Mouse (Mus musculus): ENCODE results near the gene Hacd4. TPM values are rescaled to one million over a fixed set of nuclear protein-coding genes. Genes with fewer than 3 reads are reported as not detected.

Hacd4 gene
- 0.18 TPM for polyA plus RNA-seq (2017; shearing (Covaris generic))

GRCm38 (mm10) chr4:88438326-88438989 is at the start of gene Hacd4:
TSS of gene Hacd4 (minus strand) at chr4:88438928.

Other genes starting within 250 kb of the Hacd4 start
- gene Ifnb1, start 83.8 kb upstream of the Hacd4 start, polyA plus RNA-seq (2017; shearing (Covaris generic)) = not detected
- gene Ifna15, start 119.3 kb upstream of the Hacd4 start, polyA plus RNA-seq (2017; shearing (Covaris generic)) = not detected
- gene Ifna14, start 132.9 kb upstream of the Hacd4 start, polyA plus RNA-seq (2017; shearing (Covaris generic)) = not detected
- gene Ifna9, start 153.5 kb upstream of the Hacd4 start, polyA plus RNA-seq (2017; shearing (Covaris generic)) = not detected
- gene Ifna12, start 164.4 kb upstream of the Hacd4 start, polyA plus RNA-seq (2017; shearing (Covaris generic)) = not detected
- gene C87499, start 195.5 kb upstream of the Hacd4 start, polyA plus RNA-seq (2017; shearing (Covaris generic)) = not detected
- gene Ifna13, start 205.5 kb upstream of the Hacd4 start, polyA plus RNA-seq (2017; shearing (Covaris generic)) = not detected
- not detected for gene Ifna16, start 238.0 kb upstream of the Hacd4 start, polyA plus RNA-seq (2017; shearing (Covaris generic))
- gene Ifna2, start 245.0 kb upstream of the Hacd4 start, polyA plus RNA-seq (2017; shearing (Covaris generic)) = not detected

All from activated CD4-positive, CD25-positive, alpha-beta regulatory T cell, adult 9 weeks (primary cell).